9 mouse cellular contexts compared by ENCODE assay signal in the genomic region with DNA sequence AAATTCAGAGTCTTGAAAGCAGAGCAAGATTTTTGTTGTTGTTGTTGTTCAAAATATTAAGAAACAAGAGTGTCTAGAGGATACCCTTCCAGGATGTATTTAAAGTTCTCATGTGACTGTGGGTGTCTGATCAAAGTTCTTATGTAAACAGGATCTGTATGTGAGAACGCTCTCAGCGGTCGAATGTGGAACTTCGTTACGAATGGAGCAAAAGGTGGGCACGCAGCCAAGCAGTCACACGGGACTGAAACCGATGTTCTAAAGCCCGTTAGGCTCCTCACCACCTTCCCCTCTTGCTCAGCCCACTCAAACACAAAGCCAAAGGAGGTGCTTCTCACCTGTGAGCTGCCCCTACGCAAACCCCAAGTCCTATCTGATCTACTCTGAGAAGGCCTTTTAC.
DNase-seq lines count a peak whose midpoint lies in the region; ATAC-seq lines count a peak whose summit lies in the region.
"Had no signal": no experiment of that assay in that cellular context is flagged by ENCODE, and none has a peak within 500 bp of the region (broad histone marks: within the 10 kb centered on the region; RNA-seq: fewer than 3 reads in every experiment).

No protein-coding gene starts in this region.

- H3K9me3 ChIP-seq in forebrain, embryonic 16.5 days (ENCODE audit: control insufficient read depth, low read length): no peaks in the 10 kb centered on the region

- H3K36me3 ChIP-seq in forebrain, embryonic 16.5 days (ENCODE audit: control insufficient read depth, insufficient read depth): no peaks in the 10 kb centered on the region

- no peaks in the 10 kb centered on the region for H3K27me3 ChIP-seq in forebrain, embryonic 16.5 days (replicated peaks; ENCODE audit: control insufficient read depth, insufficient read depth, low read length)

- DNase-seq in urinary bladder, postnatal 14 days (ENCODE audit: low spot score): peak; percentile 39
- no peak for DNase-seq in urinary bladder, adult 18-20 months (ENCODE audit: low spot score in 2 of 2)
- peak; percentile 79 to 85 for DNase-seq in heart, postnatal 10 days
- peak; percentile 15 to 50 for DNase-seq in layer of hippocampus, adult 18-20 months (ENCODE audit: low spot score in 2 of 2)
- peak; percentile 85 for DNase-seq in lung, postnatal 14 days
- DNase-seq in spleen, postnatal 4 days (ENCODE audit: low spot score in 2 of 2): peak; percentile 39 to 69
- DNase-seq in retina, postnatal 1 day: no peak

- no peak overlapping the region for H3K27ac ChIP-seq in forebrain, embryonic 16.5 days (ENCODE audit: low read length)
- H3K27ac ChIP-seq: liver, embryonic 14.5 days had no signal

- no peak overlapping the region for H3K9ac ChIP-seq in forebrain, embryonic 16.5 days (replicated peaks; ENCODE audit: low read depth, low read length)
- H3K9ac ChIP-seq: liver, embryonic 14.5 days had no signal

- peak overlapping the region; percentile 5; the same call in 1 of the 2 replicates for H3K4me2 ChIP-seq in forebrain, embryonic 16.5 days (ENCODE audit: low read length)

- no peak overlapping the region for H3K4me3 ChIP-seq in forebrain, embryonic 16.5 days (replicated peaks; ENCODE audit: low read length)

- no peaks in the 10 kb centered on the region; the same call in 1 of the 2 replicates for H3K4me1 ChIP-seq in forebrain, embryonic 16.5 days (replicated peaks; ENCODE audit: control insufficient read depth, insufficient read depth, low read length)

- WGBS in forebrain, embryonic 16.5 days: 26% methylated on average over 10 of the region's 10 CpGs

- ATAC-seq in forebrain, embryonic 16.5 days: peak; percentile 58; the same call in 1 of the 2 replicates

- intact Hi-C loops in heart, postnatal 10 days (cut with DNase I): no loop called here

Comparison
In these comparisons a context has a peak if more than half of its experiments do, and no peak if none do; other contexts are left out.
1. DNase-seq: peak in urinary bladder, postnatal 14 days (single experiment), heart, postnatal 10 days (2 of 2), layer of hippocampus, adult 18-20 months (2 of 2), lung, postnatal 14 days (single experiment) and spleen, postnatal 4 days (2 of 2); none in urinary bladder, adult 18-20 months (0 of 2) and retina, postnatal 1 day (single experiment).